Mouse (Mus musculus) C2C12 (cell line): ENCODE data around the gene Zfhx3. TPM values are rescaled to one million over a fixed set of nuclear protein-coding genes. Genes with fewer than 3 reads are reported as not detected.

Experiments
- H3K27me3 ChIP-seq: one replicate; pipeline ENCODE4 v1.6.1; 2011; ENCODE audit not compliant: control insufficient read depth, insufficient read depth, insufficient read length
- H3K36me3 ChIP-seq: one replicate; pipeline ENCODE4 v1.6.1; 2011; ENCODE audit not compliant: control insufficient read depth, insufficient read depth
- H3K4me3 ChIP-seq: one replicate; pipeline ENCODE4 v1.5.1; 2011; ENCODE audit warnings: mild to moderate bottlenecking, control low read depth; ENCODE audit not compliant: poor library complexity, insufficient read depth, severe bottlenecking
- H3K79me2 ChIP-seq: one replicate; pipeline ENCODE4 v1.6.1; 2011; ENCODE audit not compliant: control insufficient read depth, insufficient read depth
- H3K79me3 ChIP-seq: one replicate; pipeline ENCODE4 v1.6.1; 2011; ENCODE audit warnings: low read depth, control low read depth
- H3ac ChIP-seq: one replicate; pipeline ENCODE3; 2011; ENCODE audit warnings: low read depth; ENCODE audit not compliant: control insufficient read depth, insufficient read length
- CEBPB ChIP-seq: IDR thresholded peaks from one replicate; pipeline ENCODE4 v1.6.1; 2011; ENCODE audit warnings: low read depth, mild to moderate bottlenecking, control low read depth, moderate library complexity
- CTCF ChIP-seq: IDR thresholded peaks from one replicate; pipeline ENCODE4 v1.5.1; 2011; ENCODE audit not compliant: control insufficient read depth, insufficient read depth, insufficient read length
- FOSL1 ChIP-seq: IDR thresholded peaks from one replicate; pipeline ENCODE4 v1.8.0; 2011; ENCODE audit warnings: mild to moderate bottlenecking, low read length; ENCODE audit not compliant: poor library complexity, insufficient read depth, severe bottlenecking
- MAX ChIP-seq: IDR thresholded peaks from one replicate; pipeline ENCODE4 v1.6.1; 2011; ENCODE audit warnings: mild to moderate bottlenecking, control low read depth
- MYOD1 ChIP-seq: IDR thresholded peaks from one replicate; pipeline ENCODE4 v1.6.1; 2011; ENCODE audit warnings: low read depth; ENCODE audit not compliant: control insufficient read depth, insufficient read length
- MYOG ChIP-seq: IDR thresholded peaks from one replicate; pipeline ENCODE4 v1.6.1; 2011; ENCODE audit not compliant: control insufficient read depth, insufficient read length; ENCODE audit errors: extremely low read depth
- USF1 ChIP-seq: IDR thresholded peaks from one replicate; pipeline ENCODE4 v1.6.1; 2011; ENCODE audit warnings: low read depth, mild to moderate bottlenecking, control low read depth, moderate library complexity
- polyA plus RNA-seq: library from polyadenylated mRNA; unstranded; fragments of >200 nt; fragmentation: generic; extraction: Trizol; gene quantifications from one replicate; pipeline ENCODE4 v1.2.1, GENCODE M21; 2012; ENCODE audit warnings: missing spikeins

Gene Zfhx3
- polyA plus RNA-seq, 1 experiment, result 4.3 TPM

- Histone ChIP-seq H3K36me3 (no peaks in the 10 kb centered on the region), H3K79me2 (no peaks in the 10 kb centered on the region), H3K79me3 (no peaks in the 10 kb centered on the region), H3K4me3 (no peak overlapping the region), H3K27me3 (no peaks in the 10 kb centered on the region), H3ac (no peak overlapping the region)
- TF ChIP-seq CTCF, result no peak
- no peak for TF ChIP-seq MAX
- no peak for TF ChIP-seq USF1
- TF ChIP-seq FOSL1, result no peak
- no peak for TF ChIP-seq CEBPB
- TF ChIP-seq MYOG, result no peak
- TF ChIP-seq MYOD1, result no peak
These were observed 44.2 kb downstream of the Zfhx3 start for GRCm38 (mm10) chr8:107986629-107987028.

- no peaks in the 10 kb centered on the region for H3K79me2 ChIP-seq
- H3K4me3 ChIP-seq, result no peak overlapping the region
- no peaks in the 10 kb centered on the region for H3K79me3 ChIP-seq
- H3K27me3 ChIP-seq, result no peaks in the 10 kb centered on the region
- TF ChIP-seq CTCF (no peak), CEBPB (no peak), MAX (no peak), MYOG (no peak), USF1 (no peak), FOSL1 (no peak), MYOD1 (no peak)
- no peaks in the 10 kb centered on the region for H3K36me3 ChIP-seq
- no peak overlapping the region for H3ac ChIP-seq
These were observed 56.4 kb downstream of the Zfhx3 start for GRCm38 (mm10) chr8:107998874-107999273.

- TF ChIP-seq MYOG, result no peak
- no peak for TF ChIP-seq CEBPB
- no peak for TF ChIP-seq USF1
- TF ChIP-seq CTCF, result no peak
- TF ChIP-seq FOSL1, result no peak
- no peak for TF ChIP-seq MAX
- TF ChIP-seq MYOD1, result no peak
- Histone ChIP-seq H3K36me3 (no peaks in the 10 kb centered on the region), H3K79me3 (no peaks in the 10 kb centered on the region), H3K79me2 (no peaks in the 10 kb centered on the region), H3K4me3 (no peak overlapping the region), H3ac (no peak overlapping the region), H3K27me3 (no peaks in the 10 kb centered on the region)
These were observed 69.1 kb downstream of the Zfhx3 start for GRCm38 (mm10) chr8:108011516-108011915.

GRCm38 (mm10) chr8:108017727-108018126 lies 75.3 kb downstream of the Zfhx3 start:
- Histone ChIP-seq H3K4me3 (no peak overlapping the region), H3K79me3 (no peaks in the 10 kb centered on the region), H3K79me2 (no peaks in the 10 kb centered on the region), H3K36me3 (no peaks in the 10 kb centered on the region), H3K27me3 (no peaks in the 10 kb centered on the region), H3ac (no peak overlapping the region)
- TF ChIP-seq USF1 (no peak), CEBPB (no peak), MYOD1 (no peak), FOSL1 (no peak), CTCF (no peak), MYOG (no peak), MAX (no peak)

GRCm38 (mm10) chr8:108019651-108020050 lies 77.2 kb downstream of the Zfhx3 start:
- no peak overlapping the region for H3K4me3 ChIP-seq
- H3K36me3 ChIP-seq, result no peaks in the 10 kb centered on the region
- no peaks in the 10 kb centered on the region for H3K79me3 ChIP-seq
- no peaks in the 10 kb centered on the region for H3K79me2 ChIP-seq
- TF ChIP-seq MYOG (no peak), CEBPB (no peak), USF1 (no peak), MAX (no peak), FOSL1 (no peak)
- no peaks in the 10 kb centered on the region for H3K27me3 ChIP-seq
- H3ac ChIP-seq, result no peak overlapping the region

GRCm38 (mm10) chr8:108022404-108022803 lies 80.0 kb downstream of the Zfhx3 start:
- no peak for TF ChIP-seq FOSL1
- no peak for TF ChIP-seq USF1
- TF ChIP-seq MAX, result no peak
- no peak for TF ChIP-seq CTCF
- TF ChIP-seq CEBPB, result no peak
- TF ChIP-seq MYOG, result no peak
- TF ChIP-seq MYOD1, result no peak
- Histone ChIP-seq H3K79me2 (no peaks in the 10 kb centered on the region), H3K27me3 (no peaks in the 10 kb centered on the region), H3K36me3 (no peaks in the 10 kb centered on the region), H3K79me3 (no peaks in the 10 kb centered on the region), H3K4me3 (no peak overlapping the region), H3ac (no peak overlapping the region)
